Mouse (Mus musculus): ENCODE data around the gene Slc26a10. TPM values are rescaled to one million over a fixed set of nuclear protein-coding genes. Genes with fewer than 3 reads are reported as not detected.
"Not testable (repeated sequence)": the region's sequence is repeated elsewhere in the genome, so short reads cannot be mapped to it uniquely, and the experiment has no call there.

The Slc26a10 gene
- polyA plus RNA-seq, 1 experiment from 2014 or later: 2.2 TPM

DNA sequence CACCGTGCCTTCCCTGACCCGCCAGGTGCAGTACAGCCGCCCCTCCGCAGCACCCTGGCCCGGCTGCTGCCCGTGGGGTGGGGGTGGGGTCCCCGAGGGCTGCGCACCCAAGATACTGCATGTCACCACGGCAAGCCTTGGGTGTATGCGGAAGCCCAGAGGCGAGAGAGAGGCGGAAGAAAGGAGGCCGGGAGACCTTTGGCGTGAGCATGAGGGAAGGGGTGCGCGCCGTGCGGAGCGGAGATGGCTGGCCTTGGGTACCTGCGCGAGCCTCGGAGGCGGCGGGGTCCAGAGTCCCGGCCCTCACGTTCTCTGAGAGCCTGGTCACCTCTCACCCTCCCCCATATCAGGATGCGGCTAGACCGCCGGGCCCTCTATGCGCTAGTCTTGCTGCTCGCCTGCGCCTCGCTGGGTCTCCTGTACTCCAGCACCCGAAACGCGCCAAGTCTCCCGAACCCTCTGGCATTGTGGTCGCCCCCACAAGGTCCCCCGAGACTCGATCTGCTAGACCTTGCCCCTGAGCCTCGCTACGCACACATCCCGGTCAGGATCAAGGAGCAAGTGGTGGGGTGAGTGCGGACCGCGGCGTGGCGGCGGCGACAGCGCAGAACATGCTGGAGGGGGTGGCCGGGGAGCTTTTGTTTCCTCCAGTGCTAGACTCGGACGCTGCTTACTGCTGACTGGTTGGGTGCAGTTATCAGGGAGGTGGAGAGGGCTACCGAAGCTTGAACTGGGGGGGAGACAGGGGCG is 14.6 kb downstream of the Slc26a10 start:
- Histone ChIP-seq H3K4me1 (peaks cover 34% of the 10 kb centered on the region), H3K4me2 (peak overlapping the region; percentile 99), H3K27me3 (peaks cover 72% of the 10 kb centered on the region), H3K9ac (peak overlapping the region; percentile 80), H3K9me3 (no peaks in the 10 kb centered on the region), H3K4me3 (replicated peaks) (peak overlapping the region; percentile 63), H3K27ac (peak overlapping the region; percentile 57), H3K36me3 (replicated peaks) (no peaks in the 10 kb centered on the region)
- under 1% methylated on average over 56 of the region's 56 CpGs for WGBS
- peak; percentile 53 for ATAC-seq (ENCODE audit: low FRiP score)

DNA sequence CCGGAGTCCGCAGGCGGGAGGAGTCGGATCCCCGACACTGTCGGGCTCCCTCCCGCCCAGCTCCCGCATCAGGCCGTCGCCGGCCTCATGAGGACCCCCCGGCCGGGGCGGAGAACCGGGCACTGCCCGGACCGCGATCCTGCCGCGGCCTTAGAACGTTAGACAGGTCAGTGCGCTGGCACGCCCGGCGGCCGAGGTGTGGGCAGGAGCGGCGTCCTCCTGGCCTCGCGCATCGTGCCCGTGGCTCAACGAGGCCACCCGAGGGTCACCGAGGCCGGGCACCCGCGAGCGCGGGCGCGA is 15.1 kb downstream of the Slc26a10 start:
- Histone ChIP-seq H3K36me3 (replicated peaks) (no peaks in the 10 kb centered on the region), H3K4me2 (peak overlapping the region; percentile 99), H3K4me3 (replicated peaks) (peak overlapping the region; percentile 63), H3K9ac (peak overlapping the region; percentile 80), H3K9me3 (no peaks in the 10 kb centered on the region), H3K4me1 (peaks cover 29% of the 10 kb centered on the region), H3K27me3 (peaks cover 66% of the 10 kb centered on the region), H3K27ac (peak overlapping the region; percentile 57)
- under 1% methylated on average over 42 of the region's 42 CpGs for WGBS
- peak; percentile 72 for ATAC-seq (ENCODE audit: low FRiP score)

DNA sequence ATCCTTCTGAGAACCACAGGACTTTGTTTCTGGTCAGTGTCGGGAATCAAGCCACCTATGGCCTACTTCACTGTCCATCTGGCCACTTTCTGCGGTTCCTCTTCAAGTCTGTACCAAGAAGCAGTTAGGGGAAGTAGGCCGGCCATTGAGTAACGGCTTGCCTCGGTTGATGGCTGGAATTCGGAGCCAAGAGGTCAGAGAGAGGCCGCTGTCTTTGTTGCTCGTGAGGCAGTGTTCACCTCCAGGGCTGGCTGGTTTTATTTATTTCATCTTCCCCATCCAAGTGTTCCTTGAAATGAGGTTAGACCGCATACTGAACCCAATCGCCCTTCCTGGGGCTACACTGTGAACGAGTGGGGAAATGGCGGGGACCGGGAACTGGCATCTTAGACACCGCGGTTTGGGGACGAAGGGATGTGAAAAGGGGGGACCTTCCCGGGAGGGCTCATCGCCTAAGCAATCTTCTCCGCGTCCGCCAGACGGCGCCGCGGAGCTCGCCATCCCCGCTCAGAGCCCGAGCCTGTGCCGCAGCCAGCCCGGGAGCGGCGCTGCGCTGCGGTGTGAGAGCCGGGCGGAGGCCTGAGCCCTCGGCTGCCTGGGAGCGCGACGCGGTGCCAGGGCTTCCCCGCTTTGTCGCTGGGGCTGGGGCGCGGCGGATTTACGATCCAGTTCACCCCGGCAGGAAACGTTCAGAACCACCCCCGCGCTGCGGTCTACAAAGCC is 15.7 kb downstream of the Slc26a10 start, which contains the start of gene B4galnt1:
Gene B4galnt1, plus strand, starts transcription at position 595 of the 723 bp plus-strand sequence.
- Histone ChIP-seq H3K9me3 (no peaks in the 10 kb centered on the region), H3K27ac (peak within 1 kb of the TSS; percentile 57), H3K4me3 (replicated peaks) (peak within 1 kb of the TSS; percentile 63), H3K4me2 (peak within 1 kb of the TSS; percentile 99), H3K4me1 (peaks cover 24% of the 10 kb centered on the region), H3K9ac (peak within 1 kb of the TSS; percentile 80), H3K27me3 (peaks cover 61% of the 10 kb centered on the region), H3K36me3 (replicated peaks) (no peaks in the 10 kb centered on the region)
- WGBS: 2% methylated on average over 52 of the region's 52 CpGs
- peak; percentile 89 for ATAC-seq (ENCODE audit: low FRiP score)

DNA sequence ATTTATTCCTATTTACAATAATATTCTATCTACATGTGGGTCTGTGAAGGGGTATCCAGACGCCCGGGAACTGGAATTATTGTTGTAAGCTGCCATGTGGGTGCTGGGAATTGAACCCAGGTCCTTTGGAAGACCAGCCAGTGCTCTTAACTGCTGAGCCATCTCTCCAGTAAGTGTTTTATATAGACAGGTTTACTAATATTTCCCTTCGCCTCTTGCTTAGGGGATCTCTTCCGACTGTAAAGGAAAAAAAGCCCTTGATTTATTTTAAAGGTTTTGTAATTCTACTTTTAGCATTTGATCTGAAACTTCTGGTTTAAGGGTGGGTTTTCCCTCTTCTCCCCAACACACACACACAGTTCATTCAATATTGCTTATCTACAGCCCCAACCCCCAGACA is 16.3 kb downstream of the Slc26a10 start:
- H3K9ac ChIP-seq: peak overlapping the region; percentile 80; the same call in 1 of the 2 replicates
- peaks cover 55% of the 10 kb centered on the region for H3K27me3 ChIP-seq
- H3K36me3 ChIP-seq (replicated peaks): no peaks in the 10 kb centered on the region
- H3K4me1 ChIP-seq: peaks cover 22% of the 10 kb centered on the region
- no peaks in the 10 kb centered on the region for H3K9me3 ChIP-seq
- no peak overlapping the region for H3K4me2 ChIP-seq
- no peak overlapping the region for H3K27ac ChIP-seq
- 94% methylated on average over 4 of the region's 4 CpGs for WGBS
- no peak overlapping the region for H3K4me3 ChIP-seq (replicated peaks)
- no peak for ATAC-seq (ENCODE audit: low FRiP score)

DNA sequence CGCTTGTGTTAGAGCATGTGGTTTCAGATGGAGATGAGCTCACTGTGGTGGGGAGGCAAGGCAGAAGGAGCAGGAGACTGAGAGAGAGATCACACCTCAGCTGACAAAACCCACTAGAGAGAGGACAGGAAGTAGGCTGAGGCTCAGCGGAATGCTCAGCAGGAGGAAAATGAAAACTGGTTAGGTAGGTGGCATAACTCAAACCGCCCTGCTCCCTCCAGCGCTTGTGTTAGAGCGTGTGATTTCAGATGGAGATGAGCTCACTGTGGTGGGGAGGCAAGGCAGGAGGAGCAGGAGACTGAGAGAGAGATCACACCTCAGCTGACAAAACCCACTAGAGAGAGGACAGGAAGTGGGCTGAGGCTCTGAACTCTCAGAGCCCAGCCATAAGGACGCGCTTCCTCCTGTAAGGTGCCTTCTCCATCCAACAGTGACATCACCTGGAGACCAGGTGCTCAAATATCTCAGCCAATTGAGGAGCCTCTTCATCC is 17.6 kb downstream of the Slc26a10 start:
- peaks cover 42% of the 10 kb centered on the region for H3K27me3 ChIP-seq
- H3K9me3 ChIP-seq; H3K4me3 ChIP-seq (replicated peaks); H3K9ac ChIP-seq; H3K36me3 ChIP-seq (replicated peaks); ATAC-seq (ENCODE audit: low FRiP score); H3K27ac ChIP-seq; H3K4me2 ChIP-seq: not testable (repeated sequence)
- peaks cover 22% of the 10 kb centered on the region for H3K4me1 ChIP-seq
- 65% methylated on average over 7 of the region's 7 CpGs for WGBS

DNA sequence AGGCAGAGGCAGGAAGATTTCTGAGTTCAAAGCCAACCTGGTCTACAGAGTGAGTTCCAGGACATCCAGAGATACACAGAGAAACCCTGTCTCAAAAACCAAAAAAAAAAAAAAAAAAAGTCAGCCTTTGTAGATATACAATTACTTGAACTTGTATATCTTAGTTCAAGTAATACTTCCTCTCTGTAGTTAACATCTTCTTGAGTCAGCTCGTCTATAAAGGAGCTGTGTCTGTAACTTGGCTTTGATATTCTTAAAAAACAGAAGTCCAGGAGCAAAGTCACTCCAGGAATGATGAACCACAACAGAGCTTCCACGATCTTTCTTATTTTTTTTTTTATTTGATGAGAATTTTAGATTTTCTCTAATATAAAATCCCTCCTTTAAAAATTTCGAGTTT is 19.7 kb downstream of the Slc26a10 start:
- no peaks in the 10 kb centered on the region for H3K9me3 ChIP-seq
- peaks cover 10% of the 10 kb centered on the region; the same call in 1 of the 2 replicates for H3K4me1 ChIP-seq
- WGBS: 68% methylated on average over 3 of the region's 3 CpGs
- no peak for ATAC-seq (ENCODE audit: low FRiP score)
- H3K36me3 ChIP-seq (replicated peaks): no peaks in the 10 kb centered on the region
- no peak overlapping the region for H3K9ac ChIP-seq
- no peak overlapping the region for H3K4me3 ChIP-seq (replicated peaks)
- no peak overlapping the region for H3K4me2 ChIP-seq
- no peak overlapping the region for H3K27ac ChIP-seq
- H3K27me3 ChIP-seq: peaks cover 21% of the 10 kb centered on the region

DNA sequence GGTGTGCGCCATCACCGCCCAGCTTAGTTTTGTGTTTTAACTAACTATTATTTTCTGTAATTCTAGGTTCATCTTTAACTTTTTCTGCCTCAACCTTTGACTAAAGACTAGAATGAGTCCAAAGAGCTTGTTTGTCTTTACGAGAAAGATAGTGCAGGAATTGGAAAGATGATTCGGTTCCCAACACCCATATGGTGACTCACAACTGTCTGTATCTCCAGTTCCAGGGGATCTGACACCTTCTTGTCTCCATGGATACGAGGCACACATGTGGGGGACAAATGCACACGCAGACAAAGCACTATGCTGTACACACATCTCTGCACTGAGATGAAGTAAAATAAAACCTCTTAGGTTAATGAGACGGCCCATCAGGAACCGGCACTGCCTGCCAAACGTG is 20.4 kb downstream of the Slc26a10 start:
- Histone ChIP-seq H3K9ac (no peak overlapping the region), H3K4me2 (no peak overlapping the region), H3K36me3 (replicated peaks) (no peaks in the 10 kb centered on the region), H3K4me1 (0 out of 2 replicates have a peak, but pooled peaks cover 4% of the 10 kb centered on the region), H3K27ac (no peak overlapping the region), H3K4me3 (replicated peaks) (no peak overlapping the region), H3K27me3 (peaks cover 15% of the 10 kb centered on the region), H3K9me3 (no peaks in the 10 kb centered on the region)
- ATAC-seq (ENCODE audit: low FRiP score): no peak
- 84% methylated on average over 9 of the region's 9 CpGs for WGBS

DNA sequence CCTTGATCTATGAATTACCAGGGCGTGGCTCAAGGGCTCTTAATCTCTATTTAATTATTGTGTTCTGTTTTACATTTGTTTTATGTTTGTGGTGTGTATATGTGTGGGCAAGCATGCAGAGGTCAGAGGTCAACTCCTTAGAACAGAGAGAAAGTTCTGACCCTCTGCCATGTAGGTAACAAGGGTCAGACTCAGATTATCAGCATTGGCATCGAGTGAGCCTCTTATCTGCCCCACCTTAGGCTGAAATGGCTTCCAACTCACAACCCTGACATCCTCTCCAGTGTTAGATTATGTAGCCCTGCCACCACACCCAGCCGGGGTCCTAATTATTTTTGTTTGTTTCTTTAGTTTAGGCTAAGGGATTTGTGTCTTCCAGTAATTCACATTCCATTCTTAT is 22.0 kb downstream of the Slc26a10 start:
- no peak overlapping the region for H3K9ac ChIP-seq
- WGBS: 73% methylated on average over 3 of the region's 3 CpGs
- peaks cover 3% of the 10 kb centered on the region; the same call in 1 of the 2 replicates for H3K27me3 ChIP-seq
- H3K36me3 ChIP-seq (replicated peaks): no peaks in the 10 kb centered on the region
- no peak overlapping the region for H3K27ac ChIP-seq
- H3K4me3 ChIP-seq (replicated peaks): no peak overlapping the region
- H3K9me3 ChIP-seq: no peaks in the 10 kb centered on the region
- H3K4me2 ChIP-seq: no peak overlapping the region
- H3K4me1 ChIP-seq: no peaks in the 10 kb centered on the region
- ATAC-seq (ENCODE audit: low FRiP score): no peak

DNA sequence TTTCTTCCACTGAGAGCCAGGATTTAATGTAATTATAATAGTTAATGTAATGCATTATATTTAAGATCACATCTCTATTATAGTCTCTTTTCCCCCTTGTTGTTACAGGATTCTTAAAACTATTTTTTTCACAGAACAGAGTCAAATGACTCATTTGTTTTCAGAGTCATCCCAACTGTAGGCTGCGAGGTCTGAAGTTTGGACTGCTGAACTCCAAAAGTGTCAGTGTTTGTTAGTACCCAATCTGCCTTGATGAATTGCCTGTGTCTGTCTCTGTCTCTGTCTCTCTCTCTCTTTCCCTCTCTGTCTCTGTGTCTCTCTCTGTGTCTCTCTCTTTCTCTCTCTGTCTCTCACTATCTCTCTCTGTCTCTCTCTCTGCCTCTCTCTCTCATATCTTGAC is 23.9 kb downstream of the Slc26a10 start:
- Histone ChIP-seq H3K4me1 (no peaks in the 10 kb centered on the region), H3K36me3 (replicated peaks) (no peaks in the 10 kb centered on the region), H3K9ac (no peak overlapping the region), H3K27me3 (no peaks in the 10 kb centered on the region), H3K4me3 (replicated peaks) (no peak overlapping the region), H3K9me3 (no peaks in the 10 kb centered on the region), H3K27ac (no peak overlapping the region), H3K4me2 (no peak overlapping the region)
- WGBS: 88% methylated on average over 1 of the region's 1 CpGs
- ATAC-seq (ENCODE audit: low FRiP score): no peak

DNA sequence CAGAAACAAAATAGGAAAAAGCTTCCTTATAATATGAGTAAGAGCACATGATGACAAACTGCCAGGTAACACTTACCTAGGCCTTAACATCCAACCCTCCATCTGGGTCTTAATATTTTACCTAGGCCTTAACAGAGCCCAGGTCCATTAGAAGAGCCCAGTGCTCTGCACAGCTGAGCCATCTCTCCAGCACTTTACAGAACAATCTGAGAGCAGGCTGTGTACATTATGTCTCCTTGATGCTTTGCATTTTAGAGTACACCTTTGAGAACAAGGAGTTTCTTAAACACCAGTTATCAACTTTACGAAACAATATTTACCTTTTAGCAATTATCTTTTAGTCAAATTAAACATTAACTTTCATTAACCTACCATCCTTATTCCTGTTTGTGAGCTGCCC is 24.4 kb downstream of the Slc26a10 start:
- WGBS: 89% methylated on average over 1 of the region's 1 CpGs
- no peak for ATAC-seq (ENCODE audit: low FRiP score)

DNA sequence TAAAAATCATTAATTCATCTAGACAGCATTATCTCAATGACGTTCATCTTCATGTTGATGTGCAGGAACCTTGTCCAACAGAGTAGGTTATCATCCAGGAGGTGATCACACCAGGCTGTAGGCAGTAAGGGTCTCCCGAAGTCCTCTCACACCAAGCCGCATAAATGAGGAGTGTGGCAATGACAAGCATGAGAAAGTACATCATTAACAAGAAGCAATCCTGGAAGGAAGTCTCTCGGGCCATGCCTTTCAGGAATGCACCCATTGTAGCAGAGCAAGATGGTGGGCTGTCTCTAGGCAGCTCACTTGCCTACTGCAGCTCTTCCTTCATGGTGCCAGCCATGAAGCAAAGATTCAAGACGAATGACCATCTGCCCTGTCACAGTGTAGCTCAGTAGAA is 25.8 kb downstream of the Slc26a10 start:
- Histone ChIP-seq H3K9ac (no peak overlapping the region), H3K27ac (no peak overlapping the region), H3K4me1 (no peaks in the 10 kb centered on the region), H3K36me3 (replicated peaks) (no peaks in the 10 kb centered on the region), H3K4me2 (no peak overlapping the region), H3K27me3 (no peaks in the 10 kb centered on the region), H3K4me3 (replicated peaks) (no peak overlapping the region), H3K9me3 (no peaks in the 10 kb centered on the region)
- 87% methylated on average over 5 of the region's 5 CpGs for WGBS
- ATAC-seq (ENCODE audit: low FRiP score): no peak

More for the DNA sequence above, 24.4 kb downstream of the Slc26a10 start:
- Histone ChIP-seq H3K27me3 (no peaks in the 10 kb centered on the region), H3K9ac (no peak overlapping the region), H3K36me3 (replicated peaks) (no peaks in the 10 kb centered on the region), H3K4me3 (replicated peaks) (no peak overlapping the region), H3K27ac (no peak overlapping the region), H3K9me3 (no peaks in the 10 kb centered on the region), H3K4me2 (no peak overlapping the region), H3K4me1 (no peaks in the 10 kb centered on the region)

DNA sequence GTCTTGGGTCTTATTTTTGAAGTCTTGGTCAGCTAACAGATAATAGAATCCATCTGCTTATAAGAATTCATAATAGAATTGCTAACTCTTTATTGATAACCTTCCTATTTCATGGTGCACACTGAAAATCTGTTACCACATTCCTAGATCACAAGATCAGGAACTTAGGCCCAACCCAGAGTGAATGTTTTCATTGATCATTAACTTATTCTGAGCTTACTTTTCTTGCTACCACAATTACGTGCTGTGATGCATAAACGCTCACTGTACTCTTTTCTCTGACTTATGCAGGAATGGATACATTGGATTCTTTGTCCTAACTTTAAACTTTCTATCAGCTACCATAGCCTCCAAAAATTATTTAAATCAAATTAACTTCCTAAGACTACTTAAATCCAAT is 26.2 kb downstream of the Slc26a10 start:
- Histone ChIP-seq H3K4me2 (no peak overlapping the region), H3K36me3 (replicated peaks) (no peaks in the 10 kb centered on the region), H3K9me3 (no peaks in the 10 kb centered on the region), H3K27ac (no peak overlapping the region), H3K4me3 (replicated peaks) (no peak overlapping the region), H3K27me3 (no peaks in the 10 kb centered on the region), H3K9ac (no peak overlapping the region), H3K4me1 (no peaks in the 10 kb centered on the region)
- ATAC-seq (ENCODE audit: low FRiP score): no peak
- WGBS: 91% methylated on average over 2 of the region's 2 CpGs

Measured in forebrain, embryonic 12.5 days (tissue).